Mouse (Mus musculus): ENCODE results near the gene Gm10715. TPM values are rescaled to one million over a fixed set of nuclear protein-coding genes. Genes with fewer than 3 reads are reported as not detected.
A peak's percentile ranks its signal among the peaks of the same experiment; 100 is the strongest.
"Not testable (repeated sequence)": the region's sequence is repeated elsewhere in the genome, so short reads cannot be mapped to it uniquely, and the experiment has no call there.

Gene Gm10715
- total RNA-seq (2014; rRNA removed) (not detected in 2 replicates), polyA plus RNA-seq (2012; rRNA removed) (not detected in 2 replicates)

DNA sequence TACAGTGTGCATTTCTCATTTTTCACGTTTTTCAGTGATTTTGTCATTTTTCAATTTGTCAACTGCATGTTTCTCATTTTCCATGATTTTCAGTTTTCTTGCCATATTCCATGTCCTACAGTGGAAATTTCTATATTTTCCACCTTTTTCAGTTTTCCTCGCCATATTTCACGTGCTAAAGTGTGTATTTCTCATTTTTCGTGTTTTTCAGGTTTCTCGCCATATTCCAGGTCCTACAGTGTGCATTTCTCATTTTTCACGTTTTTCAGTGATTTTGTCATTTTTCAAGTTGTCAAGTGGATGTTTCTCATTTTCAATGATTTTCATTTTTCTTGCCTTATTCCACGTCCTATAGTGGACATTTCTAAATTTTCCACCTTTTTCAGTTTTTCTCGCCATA is at the start of gene Gm10715:
Gene Gm10715 (plus strand): TSS at position 301 of the 400 bp plus-strand sequence.
- not testable (repeated sequence) for H3K36me3 ChIP-seq (ENCODE audit: control insufficient read depth, insufficient read depth, low read length); H3K9ac ChIP-seq (ENCODE audit: low read depth, low read length); DNase-seq (ENCODE audit: extremely low read depth, low read depth, low spot score); H3K4me1 ChIP-seq (ENCODE audit: control insufficient read depth, insufficient read depth, low read length); H3K79me2 ChIP-seq (ENCODE audit: control insufficient read depth, insufficient read depth, low read length); H3K27ac ChIP-seq (replicated peaks; ENCODE audit: insufficient read depth, low read depth, low read length); H3K4me3 ChIP-seq (ENCODE audit: insufficient read depth, low read depth, low read length); H3K27me3 ChIP-seq (ENCODE audit: control insufficient read depth, insufficient read depth, low read length)
- 80% methylated on average over 8 of the region's 8 CpGs for whole genome bisulfite sequencing

DNA sequence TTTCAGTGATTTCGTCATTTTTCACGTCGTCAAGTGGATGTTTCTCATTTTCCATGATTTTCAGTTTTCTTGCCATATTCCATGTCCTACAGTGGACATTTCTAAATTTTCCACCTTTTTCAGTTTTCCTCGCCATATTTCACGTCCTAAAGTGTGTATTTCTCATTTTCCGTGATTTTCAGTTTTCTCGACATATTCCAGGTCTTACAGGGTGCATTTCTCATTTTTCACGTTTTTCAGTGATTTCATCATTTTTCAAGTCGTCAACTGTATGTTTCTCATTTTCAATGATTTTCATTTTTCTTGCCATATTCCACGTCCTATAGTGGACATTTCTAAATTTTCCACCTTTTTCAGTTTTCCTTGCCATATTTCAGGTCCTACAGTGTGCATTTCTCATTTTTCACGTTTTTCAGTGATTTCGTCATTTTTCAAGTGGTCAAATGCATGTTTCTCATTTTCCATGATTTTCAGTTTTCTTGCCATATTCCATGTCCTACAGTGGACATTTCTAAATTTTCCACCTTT is 36.2 kb upstream of the Gm10715 start, which contains the start of gene Gm10722:
Gene Gm10722 (plus strand): TSS at position 478 of the 528 bp plus-strand sequence.
- H3K27ac ChIP-seq (replicated peaks; ENCODE audit: insufficient read depth, low read depth, low read length); H3K27me3 ChIP-seq (ENCODE audit: control insufficient read depth, insufficient read depth, low read length); H3K4me1 ChIP-seq (ENCODE audit: control insufficient read depth, insufficient read depth, low read length); H3K79me2 ChIP-seq (ENCODE audit: control insufficient read depth, insufficient read depth, low read length); H3K9ac ChIP-seq (ENCODE audit: low read depth, low read length); H3K4me3 ChIP-seq (ENCODE audit: insufficient read depth, low read depth, low read length); H3K36me3 ChIP-seq (ENCODE audit: control insufficient read depth, insufficient read depth, low read length): not testable (repeated sequence)
- WGBS = 75% methylated on average over 12 of the region's 12 CpGs
- peak; percentile 49 for DNase-seq (ENCODE audit: extremely low read depth, low read depth, low spot score)

DNA sequence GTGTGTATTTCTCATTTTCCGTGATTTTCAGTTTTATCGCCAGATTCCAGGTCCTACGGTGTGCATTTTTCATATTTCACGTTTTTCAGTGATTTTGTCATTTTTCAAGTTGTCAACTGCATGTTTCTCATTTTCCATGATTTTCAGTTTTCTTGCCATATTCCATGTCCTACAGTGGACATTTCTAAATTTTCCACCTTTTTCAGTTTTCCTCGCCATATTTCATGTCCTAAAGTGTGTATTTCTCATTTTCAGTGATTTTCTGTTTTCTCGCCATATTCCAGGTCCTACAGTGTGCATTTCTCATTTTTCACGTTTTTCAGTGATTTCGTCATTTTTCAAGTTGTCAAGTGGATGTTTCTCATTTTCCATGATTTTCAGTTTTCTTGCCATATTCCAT is 35.7 kb upstream of the Gm10715 start:
- not testable (repeated sequence) for H3K4me3 ChIP-seq (ENCODE audit: insufficient read depth, low read depth, low read length)

GRCm38 (mm10) chr9:3001948-3002659 is 34.6 kb upstream of the Gm10715 start:
- H3K9ac ChIP-seq (ENCODE audit: low read depth, low read length); H3K27me3 ChIP-seq (ENCODE audit: control insufficient read depth, insufficient read depth, low read length); H3K4me1 ChIP-seq (ENCODE audit: control insufficient read depth, insufficient read depth, low read length); H3K4me3 ChIP-seq (ENCODE audit: insufficient read depth, low read depth, low read length); H3K79me2 ChIP-seq (ENCODE audit: control insufficient read depth, insufficient read depth, low read length); H3K27ac ChIP-seq (replicated peaks; ENCODE audit: insufficient read depth, low read depth, low read length); H3K36me3 ChIP-seq (ENCODE audit: control insufficient read depth, insufficient read depth, low read length): not testable (repeated sequence)
- 67% methylated on average over 9 of the region's 11 CpGs for WGBS
- peak; percentile 34 for DNase-seq (ENCODE audit: extremely low read depth, low read depth, low spot score)

More for the DNA sequence above, 35.7 kb upstream of the Gm10715 start:
- not testable (repeated sequence) for H3K4me1 ChIP-seq (ENCODE audit: control insufficient read depth, insufficient read depth, low read length); H3K27me3 ChIP-seq (ENCODE audit: control insufficient read depth, insufficient read depth, low read length); H3K9ac ChIP-seq (ENCODE audit: low read depth, low read length); H3K36me3 ChIP-seq (ENCODE audit: control insufficient read depth, insufficient read depth, low read length); H3K79me2 ChIP-seq (ENCODE audit: control insufficient read depth, insufficient read depth, low read length); DNase-seq (ENCODE audit: extremely low read depth, low read depth, low spot score); H3K27ac ChIP-seq (replicated peaks; ENCODE audit: insufficient read depth, low read depth, low read length)
- 67% methylated on average over 8 of the region's 8 CpGs for WGBS

DNA sequence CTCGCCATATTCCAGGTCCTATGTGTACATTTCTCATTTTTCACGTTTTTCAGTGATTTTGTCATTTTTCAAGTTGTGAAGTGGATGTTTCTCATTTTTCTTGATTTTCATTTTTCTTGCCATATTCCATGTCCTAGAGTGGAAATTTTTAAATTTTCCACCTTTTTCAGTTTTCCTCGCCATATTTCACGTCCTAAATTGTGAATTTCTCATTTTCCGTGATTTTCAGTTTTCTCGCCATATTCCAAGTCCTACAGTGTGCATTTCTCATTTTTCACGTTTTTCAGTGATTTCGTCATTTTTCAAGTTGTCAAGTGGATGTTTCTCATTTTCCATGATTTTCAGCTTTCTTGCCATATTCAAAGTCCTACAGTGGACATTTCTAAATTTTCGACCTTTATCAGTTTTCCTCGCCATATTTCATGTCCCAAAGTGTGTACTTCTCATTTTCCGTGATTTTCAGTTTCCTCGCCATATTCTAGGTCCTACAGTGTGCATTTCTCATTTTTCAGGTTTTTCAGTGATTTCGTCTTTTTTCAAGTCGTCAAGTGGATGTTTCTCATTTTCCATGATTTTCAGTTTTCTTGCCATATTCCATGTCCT is 33.8 kb upstream of the Gm10715 start, which contains the start of gene Gm11168:
Gene Gm11168 (plus strand): TSS at position 553 of the 603 bp plus-strand sequence.
- H3K36me3 ChIP-seq (ENCODE audit: control insufficient read depth, insufficient read depth, low read length); H3K4me3 ChIP-seq (ENCODE audit: insufficient read depth, low read depth, low read length); DNase-seq (ENCODE audit: extremely low read depth, low read depth, low spot score); H3K9ac ChIP-seq (ENCODE audit: low read depth, low read length); H3K79me2 ChIP-seq (ENCODE audit: control insufficient read depth, insufficient read depth, low read length); H3K4me1 ChIP-seq (ENCODE audit: control insufficient read depth, insufficient read depth, low read length); H3K27ac ChIP-seq (replicated peaks; ENCODE audit: insufficient read depth, low read depth, low read length); H3K27me3 ChIP-seq (ENCODE audit: control insufficient read depth, insufficient read depth, low read length): not testable (repeated sequence)
- 75% methylated on average over 6 of the region's 14 CpGs for WGBS

GRCm38 (mm10) chr9:3006179-3006578 is 30.5 kb upstream of the Gm10715 start:
- not testable (repeated sequence) for H3K79me2 ChIP-seq (ENCODE audit: control insufficient read depth, insufficient read depth, low read length); DNase-seq (ENCODE audit: extremely low read depth, low read depth, low spot score); H3K4me1 ChIP-seq (ENCODE audit: control insufficient read depth, insufficient read depth, low read length); H3K27me3 ChIP-seq (ENCODE audit: control insufficient read depth, insufficient read depth, low read length); H3K4me3 ChIP-seq (ENCODE audit: insufficient read depth, low read depth, low read length); H3K9ac ChIP-seq (ENCODE audit: low read depth, low read length); H3K27ac ChIP-seq (replicated peaks; ENCODE audit: insufficient read depth, low read depth, low read length); H3K36me3 ChIP-seq (ENCODE audit: control insufficient read depth, insufficient read depth, low read length)
- 86% methylated on average over 1 of the region's 5 CpGs for WGBS

- not testable (repeated sequence) for H3K4me1 ChIP-seq (ENCODE audit: control insufficient read depth, insufficient read depth, low read length); DNase-seq (ENCODE audit: extremely low read depth, low read depth, low spot score); H3K27ac ChIP-seq (replicated peaks; ENCODE audit: insufficient read depth, low read depth, low read length); H3K36me3 ChIP-seq (ENCODE audit: control insufficient read depth, insufficient read depth, low read length); H3K79me2 ChIP-seq (ENCODE audit: control insufficient read depth, insufficient read depth, low read length); H3K4me3 ChIP-seq (ENCODE audit: insufficient read depth, low read depth, low read length); H3K27me3 ChIP-seq (ENCODE audit: control insufficient read depth, insufficient read depth, low read length); H3K9ac ChIP-seq (ENCODE audit: low read depth, low read length)
- WGBS = 74% methylated on average over 8 of the region's 8 CpGs
Observed at GRCm38 (mm10) chr9:3006636-3007035, 30.0 kb upstream of the Gm10715 start.

- not testable (repeated sequence) for H3K27ac ChIP-seq (replicated peaks; ENCODE audit: insufficient read depth, low read depth, low read length); H3K27me3 ChIP-seq (ENCODE audit: control insufficient read depth, insufficient read depth, low read length); H3K9ac ChIP-seq (ENCODE audit: low read depth, low read length); H3K4me1 ChIP-seq (ENCODE audit: control insufficient read depth, insufficient read depth, low read length); H3K36me3 ChIP-seq (ENCODE audit: control insufficient read depth, insufficient read depth, low read length); H3K4me3 ChIP-seq (ENCODE audit: insufficient read depth, low read depth, low read length); H3K79me2 ChIP-seq (ENCODE audit: control insufficient read depth, insufficient read depth, low read length)
- 77% methylated on average over 8 of the region's 9 CpGs for WGBS
- peak; percentile 17 for DNase-seq (ENCODE audit: extremely low read depth, low read depth, low spot score)
Observed at GRCm38 (mm10) chr9:3007272-3007671, 29.4 kb upstream of the Gm10715 start.

- not testable (repeated sequence) for DNase-seq (ENCODE audit: extremely low read depth, low read depth, low spot score); H3K4me3 ChIP-seq (ENCODE audit: insufficient read depth, low read depth, low read length); H3K9ac ChIP-seq (ENCODE audit: low read depth, low read length); H3K27me3 ChIP-seq (ENCODE audit: control insufficient read depth, insufficient read depth, low read length); H3K27ac ChIP-seq (replicated peaks; ENCODE audit: insufficient read depth, low read depth, low read length); H3K4me1 ChIP-seq (ENCODE audit: control insufficient read depth, insufficient read depth, low read length); H3K79me2 ChIP-seq (ENCODE audit: control insufficient read depth, insufficient read depth, low read length); H3K36me3 ChIP-seq (ENCODE audit: control insufficient read depth, insufficient read depth, low read length)
- no CpG with 5 or more reads among the region's 5 CpGs for WGBS
Observed at GRCm38 (mm10) chr9:3009331-3009730, 27.3 kb upstream of the Gm10715 start.

Measured in liver, adult 2 months (tissue).